Mouse (Mus musculus): ENCODE data around the gene Adi1.

Gene Adi1

DNA sequence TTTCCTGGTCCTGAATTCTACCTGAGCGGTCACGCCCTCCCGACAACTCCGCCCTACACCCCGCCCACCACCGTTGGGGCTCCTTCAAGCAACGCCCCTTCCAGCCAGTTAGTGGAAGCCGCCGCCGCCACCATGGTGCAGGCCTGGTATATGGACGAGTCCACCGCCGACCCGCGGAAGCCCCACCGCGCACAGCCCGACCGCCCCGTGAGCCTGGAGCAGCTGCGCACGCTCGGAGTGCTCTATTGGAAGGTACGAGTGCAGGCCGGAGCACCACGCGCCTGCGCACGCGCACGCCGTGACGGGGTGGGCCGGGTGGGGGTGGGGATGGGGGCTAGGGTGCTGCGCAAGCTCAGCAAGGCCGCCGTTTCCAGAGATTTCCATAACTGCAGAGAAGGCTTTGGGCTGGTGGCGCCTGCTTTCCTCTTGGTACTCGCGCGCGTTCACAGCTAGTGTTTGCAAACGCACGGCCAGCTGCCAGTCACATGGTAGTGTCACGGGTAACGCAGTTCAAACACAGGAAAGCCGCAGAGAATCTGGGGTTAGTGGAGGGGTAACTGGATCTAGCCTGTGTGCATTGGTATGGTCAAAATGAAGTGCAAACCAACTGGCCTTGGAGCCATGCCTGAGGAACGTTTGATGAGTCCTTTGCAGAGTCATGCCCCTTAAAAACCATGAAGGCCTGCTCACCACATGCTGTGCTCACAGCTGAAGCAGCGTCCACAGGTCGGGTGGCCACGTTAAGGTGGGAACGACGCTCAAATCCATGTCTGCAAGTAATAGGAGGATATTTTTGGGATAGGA lies at the start of gene Adi1:
Adi1 (plus strand) TSS at position 111 of the 804 bp plus-strand sequence.
- peak; percentile 68 to 75 for DNase-seq (ENCODE audit: low read depth in 2 of 2, low spot score in 2 of 2)

- no peak for DNase-seq (ENCODE audit: low read depth in 2 of 2, low spot score in 2 of 2)
Measured at GRCm38 (mm10) chr12:28625407-28625806, 49.6 kb upstream of the Adi1 start.

GRCm38 (mm10) chr12:28627092-28627491 lies 47.9 kb upstream of the Adi1 start:
- DNase-seq (ENCODE audit: low read depth in 2 of 2, low spot score in 2 of 2) = no peak

DNA sequence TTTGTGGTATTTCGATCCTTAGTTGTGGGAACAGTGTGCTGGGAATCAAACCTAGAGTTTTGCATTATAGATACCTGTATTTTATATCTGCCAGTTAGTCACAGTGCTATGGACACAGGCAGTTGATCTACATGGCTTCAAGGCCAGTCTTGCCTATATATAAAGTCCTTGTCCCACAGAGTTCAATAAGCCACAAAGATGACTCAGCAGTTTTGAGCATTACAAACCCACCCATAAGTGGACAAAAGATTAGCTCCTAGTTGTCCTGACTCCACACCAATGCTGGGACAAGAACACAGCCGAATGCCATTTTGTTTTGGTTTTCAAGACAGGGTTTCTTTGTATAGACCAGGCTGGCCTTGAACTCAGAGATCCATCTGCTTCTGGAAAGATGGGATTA lies 46.6 kb upstream of the Adi1 start:
- no peak for DNase-seq (ENCODE audit: low read depth in 2 of 2, low spot score in 2 of 2)

DNA sequence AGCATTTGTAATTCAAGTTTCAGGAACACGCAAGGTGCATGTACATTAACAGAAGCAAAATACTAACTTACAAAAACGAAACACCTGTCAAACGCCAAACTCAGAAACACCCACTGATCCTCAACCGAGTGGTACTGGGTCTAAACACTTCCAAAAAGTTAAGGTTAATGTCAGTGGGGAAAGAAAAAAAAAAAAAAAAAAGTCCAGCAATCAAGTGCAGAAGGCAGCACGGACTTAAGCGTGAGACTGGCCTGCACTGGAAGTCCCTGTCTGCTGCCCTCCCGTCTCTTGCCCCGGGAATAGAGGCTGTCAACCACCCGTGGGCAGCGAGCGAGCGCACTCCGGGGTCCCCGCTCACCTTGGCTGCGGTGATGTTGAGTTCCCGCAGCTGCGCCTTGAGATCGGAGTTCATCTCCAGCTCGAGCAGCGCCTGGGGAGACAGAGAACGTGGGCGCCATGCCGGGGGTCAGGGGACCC lies 39.9 kb upstream of the Adi1 start:
- DNase-seq (ENCODE audit: low read depth in 2 of 2, low spot score in 2 of 2) = no peak

DNA sequence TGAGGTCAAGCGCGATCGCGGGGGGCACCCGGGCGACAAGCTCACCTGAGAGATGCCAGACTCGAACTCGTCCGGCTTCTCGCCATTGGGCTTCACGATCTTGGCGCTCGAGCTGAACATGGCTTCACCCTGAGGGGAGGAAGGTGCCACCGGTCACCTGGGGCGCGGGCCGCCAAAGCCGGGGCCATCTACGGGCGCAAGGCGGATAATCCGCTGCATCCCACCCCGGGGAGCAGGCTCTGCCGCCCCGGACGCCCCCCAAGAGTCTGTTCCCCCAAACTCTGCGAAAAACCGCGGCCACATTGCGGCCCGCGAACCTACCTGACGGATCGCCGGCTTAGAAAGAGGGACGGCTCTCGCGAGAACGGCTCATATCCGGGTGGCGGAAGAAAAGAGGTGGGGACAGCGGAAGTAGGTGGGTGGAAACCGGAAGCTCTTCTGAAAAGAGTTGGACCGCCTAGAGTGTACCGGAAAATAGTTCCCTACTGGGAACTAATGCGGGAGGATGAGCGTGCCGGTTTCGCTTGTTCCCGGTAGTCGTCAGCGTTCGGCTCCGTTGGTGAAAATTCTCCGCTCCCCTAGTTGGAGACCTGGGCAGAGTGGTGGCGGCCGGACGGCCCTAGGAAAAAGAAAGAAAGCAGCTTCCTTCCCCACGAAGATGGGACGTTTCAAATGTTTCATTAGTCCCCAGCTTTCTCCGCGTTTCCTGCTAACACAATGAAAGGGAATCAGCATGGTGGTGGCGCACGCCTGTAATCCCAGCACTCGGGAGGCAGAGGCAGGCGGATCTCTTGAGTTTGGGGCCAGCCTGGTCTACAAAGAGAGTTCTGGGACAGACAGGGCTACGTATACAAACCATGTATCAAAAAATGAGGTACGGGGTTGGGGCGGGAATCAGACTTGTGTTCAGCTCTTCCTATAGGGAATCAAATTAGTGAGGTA lies 39.2 kb upstream of the Adi1 start, which contains the start of gene Rps7:
Rps7 (minus strand) TSS at position 419 of the 942 bp plus-strand sequence.
- DNase-seq (ENCODE audit: low read depth in 2 of 2, low spot score in 2 of 2) = peak; percentile 91 to 92

GRCm38 (mm10) chr12:28636543-28636942 lies 38.5 kb upstream of the Adi1 start:
- DNase-seq (ENCODE audit: low read depth in 2 of 2, low spot score in 2 of 2) = no peak

DNA sequence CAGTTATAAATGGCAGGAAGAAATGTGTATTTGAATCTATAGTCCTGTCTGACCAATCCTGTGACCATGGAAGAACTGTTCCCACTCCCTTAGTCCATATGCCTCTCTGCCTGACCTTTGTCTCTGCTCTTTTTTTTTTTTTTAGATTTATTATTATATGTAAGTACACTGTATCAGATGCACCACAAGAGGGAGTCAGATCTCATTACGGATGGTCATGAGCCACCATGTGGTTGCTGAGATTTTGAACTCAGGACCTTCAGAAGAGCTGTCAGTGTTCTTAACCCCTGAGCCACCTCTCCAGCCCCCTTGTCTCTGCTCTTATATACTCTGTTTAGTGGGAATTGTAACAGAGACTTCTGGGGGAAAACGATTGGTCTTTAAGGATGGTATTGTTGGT lies 36.3 kb upstream of the Adi1 start:
- no peak for DNase-seq (ENCODE audit: low read depth in 2 of 2, low spot score in 2 of 2)

DNA sequence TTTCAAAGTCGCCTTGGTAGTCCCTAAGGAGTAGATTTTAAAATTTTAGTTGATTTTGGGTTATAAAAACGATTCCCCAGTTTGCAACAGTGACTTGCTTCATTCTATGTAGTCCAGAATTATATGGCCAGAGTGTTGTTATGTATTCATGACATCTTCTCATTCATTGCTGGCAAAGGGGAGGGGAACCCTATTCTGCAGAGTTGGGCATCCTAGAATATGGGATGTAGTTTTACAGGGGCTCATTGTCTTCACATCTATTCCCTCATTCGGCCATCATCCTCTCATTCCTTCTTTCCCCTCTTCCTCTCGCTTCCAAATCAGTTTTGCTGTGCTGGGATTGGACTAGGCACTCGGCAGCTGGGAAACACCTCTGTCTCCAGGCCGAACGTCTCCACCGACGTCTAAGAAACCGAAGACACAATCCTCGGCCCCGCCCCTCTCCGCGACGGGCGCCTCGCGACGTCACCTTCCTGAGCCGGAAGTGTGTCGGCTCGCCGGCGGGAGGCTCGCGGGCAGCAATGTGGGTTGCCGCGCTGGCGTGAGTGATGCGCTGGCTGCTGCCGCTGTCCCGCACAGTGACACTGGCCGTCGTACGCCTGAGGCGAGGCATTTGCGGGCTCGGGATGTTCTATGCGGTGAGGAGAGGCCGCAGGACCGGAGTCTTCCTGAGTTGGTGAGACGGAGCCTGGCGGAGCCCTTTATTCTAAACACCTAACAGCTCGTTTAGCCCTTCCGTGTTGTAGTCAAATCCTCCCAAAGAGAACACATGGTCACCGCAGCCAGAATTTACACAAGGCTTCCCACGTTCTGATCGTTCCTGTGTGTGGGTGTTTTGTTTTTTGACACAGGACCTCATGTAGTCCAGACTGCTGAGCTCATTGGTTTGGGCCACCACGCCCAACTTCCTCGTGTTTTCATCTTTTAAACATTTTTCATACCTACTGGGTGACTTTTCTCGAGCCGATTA lies 25.6 kb upstream of the Adi1 start, which contains the start of gene Rnaseh1:
Rnaseh1 (plus strand) TSS at position 462 of the 970 bp plus-strand sequence.
- peak; percentile 78 to 86 for DNase-seq (ENCODE audit: low read depth in 2 of 2, low spot score in 2 of 2)

GRCm38 (mm10) chr12:28662628-28663027 lies 12.4 kb upstream of the Adi1 start:
- DNase-seq (ENCODE audit: low read depth in 2 of 2, low spot score in 2 of 2) = no peak

DNA sequence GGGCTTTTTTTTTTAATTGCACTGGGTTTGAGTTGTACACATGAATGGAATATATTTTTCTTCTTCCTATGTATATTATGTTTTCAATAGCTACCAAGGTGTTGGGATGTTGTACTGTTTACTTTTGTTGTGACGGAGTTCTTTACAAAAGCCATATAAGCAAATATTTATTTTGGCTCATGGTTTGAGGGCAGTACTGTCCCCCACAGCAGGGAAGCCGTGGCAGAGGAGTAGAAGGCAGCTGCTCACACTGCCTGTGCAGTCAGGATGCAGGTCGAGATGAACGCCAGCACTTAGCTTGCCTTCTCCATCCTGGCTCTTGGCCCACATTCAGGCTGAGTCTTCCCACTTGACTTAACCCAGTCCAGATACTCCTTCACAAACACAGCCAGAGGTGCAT lies 8.3 kb upstream of the Adi1 start:
- no peak for DNase-seq (ENCODE audit: low read depth in 2 of 2, low spot score in 2 of 2)

DNA sequence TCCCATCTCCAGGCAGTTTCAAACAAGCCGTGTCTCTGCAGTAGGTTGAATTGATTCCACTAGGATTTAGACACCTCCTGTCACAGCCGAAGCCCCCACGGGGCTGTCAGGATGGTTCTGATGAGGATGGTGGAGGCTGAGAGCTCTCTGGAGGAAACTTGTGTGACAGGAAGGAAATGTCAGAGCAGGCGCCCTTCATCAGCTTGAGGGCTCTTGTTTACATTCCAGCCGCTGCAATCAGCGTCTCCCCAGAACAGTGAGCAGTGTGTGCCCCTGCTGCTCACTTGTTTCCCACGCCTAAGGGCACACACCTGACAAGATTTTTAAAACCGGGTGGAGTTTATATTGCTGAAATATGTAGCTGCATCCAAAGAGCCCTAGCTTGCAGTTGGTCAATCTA lies 7.7 kb upstream of the Adi1 start:
- DNase-seq (ENCODE audit: low read depth in 2 of 2, low spot score in 2 of 2) = no peak

DNA sequence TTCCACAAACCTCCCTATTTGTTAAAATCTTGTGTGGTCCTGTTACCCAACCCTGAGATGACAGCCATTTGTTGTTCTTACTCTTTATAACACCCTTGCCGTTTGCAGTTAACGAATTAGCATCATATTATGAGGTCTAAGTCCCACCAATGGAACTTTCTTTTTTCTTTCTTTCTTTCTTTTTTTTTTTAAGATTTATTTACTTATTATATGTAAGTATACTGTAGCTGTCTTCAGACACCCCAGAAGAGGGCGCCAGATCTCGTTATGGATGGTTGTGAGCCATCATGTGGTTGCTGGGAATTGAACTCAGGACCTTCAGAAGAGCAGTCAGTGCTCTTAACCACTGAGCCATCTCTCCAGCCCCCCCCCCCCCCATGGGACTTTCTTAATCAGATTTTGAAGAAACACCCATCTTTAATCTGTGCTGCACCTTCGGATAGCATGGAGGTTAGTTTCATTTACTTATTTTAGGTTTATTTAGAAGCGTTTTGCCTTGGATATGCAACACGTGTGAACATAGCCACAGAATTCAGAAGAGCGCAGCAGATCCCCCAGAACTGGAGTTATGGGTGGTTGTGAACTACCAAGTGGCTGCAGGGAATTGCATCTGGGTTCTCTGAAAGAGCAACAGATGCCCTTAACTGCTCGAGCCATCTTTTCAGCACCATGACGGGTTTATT lies 852 bp upstream of the Adi1 start:
- DNase-seq (ENCODE audit: low read depth in 2 of 2, low spot score in 2 of 2) = no peak

- DNase-seq (ENCODE audit: low read depth in 2 of 2, low spot score in 2 of 2) = no peak
Measured at GRCm38 (mm10) chr12:28675925-28676209, 836 bp downstream of the Adi1 start.

DNA sequence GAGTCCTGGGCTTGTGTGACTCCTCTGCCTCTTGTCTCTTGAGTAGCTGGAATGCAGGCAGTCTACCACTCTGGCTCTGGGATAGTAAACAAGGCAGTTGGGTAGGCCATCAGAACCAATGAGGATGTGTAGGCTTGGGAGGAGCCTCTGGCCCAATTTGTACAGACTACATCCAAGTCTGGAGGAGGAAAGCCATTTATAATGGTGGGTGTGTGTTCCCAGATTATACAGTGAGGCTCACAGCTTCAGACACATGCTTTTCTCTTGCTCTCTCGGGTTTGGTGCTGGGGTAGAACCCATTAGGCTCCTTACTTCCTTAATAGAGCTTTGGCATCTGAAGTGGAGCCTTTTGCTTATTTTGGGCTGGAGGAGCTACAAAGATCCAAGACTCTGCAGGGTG lies 9.6 kb downstream of the Adi1 start:
- no peak for DNase-seq (ENCODE audit: low read depth in 2 of 2, low spot score in 2 of 2)

- DNase-seq (ENCODE audit: low read depth in 2 of 2, low spot score in 2 of 2) = no peak
Measured at GRCm38 (mm10) chr12:28685771-28686170, 10.7 kb downstream of the Adi1 start.

DNA sequence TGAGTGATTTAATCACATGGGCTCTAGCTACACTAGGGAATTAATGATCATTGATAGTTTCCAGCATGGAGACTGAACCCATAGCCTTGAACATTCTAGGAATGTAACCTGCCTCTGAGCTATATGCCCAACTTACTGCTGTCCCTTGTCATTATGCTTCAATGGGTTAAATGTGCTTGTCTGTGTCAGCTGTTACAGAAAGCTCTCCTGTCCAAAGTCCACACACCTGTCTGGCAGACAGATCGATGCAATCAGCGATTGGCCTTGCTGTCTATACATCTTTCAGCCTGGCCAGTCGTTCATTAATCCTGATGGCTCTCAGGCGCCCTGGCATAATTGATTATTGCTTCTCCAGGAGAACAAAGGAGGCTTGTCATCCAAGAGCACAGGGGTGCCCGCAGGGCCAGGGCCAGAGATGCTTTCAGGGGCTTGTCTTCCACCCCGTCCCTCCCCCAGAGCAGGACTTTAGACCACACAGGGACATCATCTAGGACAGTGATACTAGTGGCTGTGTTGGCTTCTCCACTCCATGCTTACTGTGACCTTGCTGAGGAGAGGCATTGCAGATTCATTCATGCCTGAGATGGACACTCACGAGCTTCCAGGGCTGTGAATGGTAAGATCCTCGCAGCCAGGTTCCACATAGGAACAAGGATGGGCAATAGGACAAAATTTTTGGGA lies 11.3 kb downstream of the Adi1 start:
- DNase-seq (ENCODE audit: low read depth in 2 of 2, low spot score in 2 of 2) = no peak

DNA sequence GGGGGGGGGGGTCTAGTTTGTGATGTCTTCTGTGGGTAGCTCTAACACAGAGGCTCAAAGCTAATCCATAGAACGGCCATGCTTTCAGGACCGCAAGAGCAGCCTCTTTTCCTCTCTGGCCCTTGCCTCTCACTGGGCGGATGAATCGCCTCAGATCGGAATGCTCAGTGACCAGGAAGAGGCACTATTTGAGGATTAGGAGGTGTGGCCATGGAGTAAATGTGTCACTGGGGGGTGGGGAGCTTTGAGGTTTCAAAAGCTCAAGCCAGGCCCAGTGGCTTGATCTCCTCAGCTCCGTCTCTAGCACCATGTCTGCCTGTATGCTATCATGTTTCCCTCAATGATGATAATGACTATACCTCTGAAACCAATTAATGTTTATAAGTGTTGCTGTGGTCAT lies 14.0 kb downstream of the Adi1 start:
- no peak for DNase-seq (ENCODE audit: low read depth in 2 of 2, low spot score in 2 of 2)

DNA sequence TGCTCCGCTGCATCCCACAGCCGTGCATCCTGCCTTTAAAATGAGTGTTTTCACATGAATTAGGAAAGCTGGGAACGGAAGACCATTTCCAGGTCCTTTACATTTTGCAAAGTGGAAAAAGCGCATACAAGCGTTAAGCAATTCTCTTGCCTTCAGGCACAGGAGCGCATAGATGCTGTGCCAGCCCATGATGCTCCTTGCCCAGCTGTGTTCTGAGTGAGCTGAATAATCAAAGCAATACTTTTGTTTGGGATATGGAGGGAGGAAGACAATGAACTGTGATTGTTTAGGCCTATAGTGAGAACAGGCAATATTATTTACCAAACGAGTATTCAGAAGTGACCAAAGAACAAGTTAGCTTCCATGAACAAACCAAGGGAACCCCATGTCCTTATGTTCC lies 15.7 kb downstream of the Adi1 start:
- DNase-seq (ENCODE audit: low read depth in 2 of 2, low spot score in 2 of 2) = no peak

GRCm38 (mm10) chr12:28693738-28694137 lies 18.7 kb downstream of the Adi1 start:
- DNase-seq (ENCODE audit: low read depth in 2 of 2, low spot score in 2 of 2) = no peak
